Mouse (Mus musculus) embryonic stem cell, embryonic (primary cell): Measurements from ENCODE around the gene Fyco1.

Experiments
- CTCF ChIA-PET, 4 experiments: fragments of 300-600 bp in 2 of 4; fragments of 350-600 bp in 2 of 4; sonication (Branson Sonifier 250); formaldehyde crosslinking; loops; one replicate each; lab custom pipeline; 2022; ENCODE audit warnings: inconsistent platforms in 2 of 4; lab: Charles Lee
- POLR2A ChIA-PET, 4 experiments: fragments of 300-600 bp in 2 of 4; fragments of 350-600 bp in 2 of 4; sonication (Branson Sonifier 250); formaldehyde crosslinking; loops; one replicate each; lab custom pipeline; 2022; ENCODE audit warnings: antibody characterized with exemption in 4 of 4, inconsistent platforms in 1 of 4; lab: Charles Lee

Fyco1 gene

GRCm38 (mm10) chr9:123851713-123852448, at the start of gene Fyco1:
Gene Fyco1, minus strand, starts transcription at chr9:123851899.
- POLR2A ChIA-PET, result interaction anchor here (0.5 to 2.7 kb wide), 34 partner anchors 8 to 1046 kb away, joined by 3 to 20 read pairs (median 4); partner anchors contain the start of genes Sacm1l (in 2 of the 4), Xcr1 (in 2 of the 4), Lars2 (in 1 of the 4) and Lztfl1 (in 1 of the 4)
- CTCF ChIA-PET, result interaction anchor here in 2 of 4 experiments (0.6 kb wide), 2 partner anchors 485 to 1404 kb away, joined by 3 read pairs; partner anchors contain the start of gene Lars2 (in 1 of the 2)

- ChIA-PET POLR2A (no interaction called here), CTCF (no interaction called here)
These were observed 20.4 kb upstream of the Fyco1 start for GRCm38 (mm10) chr9:123872049-123872448.

GRCm38 (mm10) chr9:123869167-123869784, 17.6 kb upstream of the Fyco1 start:
- CTCF ChIA-PET, result no interaction called here
- POLR2A ChIA-PET, result no interaction called here

- CTCF ChIA-PET, result no interaction called here
- POLR2A ChIA-PET, result interaction anchor here in 3 of 4 experiments (1.1 to 2.6 kb wide), 3 partner anchors 11 to 12 kb away, joined by 3 to 8 read pairs (median 3); partner anchors contain the start of gene Fyco1 (in 2 of the 3)
These were observed 11.9 kb upstream of the Fyco1 start for GRCm38 (mm10) chr9:123863641-123864040.

DNA sequence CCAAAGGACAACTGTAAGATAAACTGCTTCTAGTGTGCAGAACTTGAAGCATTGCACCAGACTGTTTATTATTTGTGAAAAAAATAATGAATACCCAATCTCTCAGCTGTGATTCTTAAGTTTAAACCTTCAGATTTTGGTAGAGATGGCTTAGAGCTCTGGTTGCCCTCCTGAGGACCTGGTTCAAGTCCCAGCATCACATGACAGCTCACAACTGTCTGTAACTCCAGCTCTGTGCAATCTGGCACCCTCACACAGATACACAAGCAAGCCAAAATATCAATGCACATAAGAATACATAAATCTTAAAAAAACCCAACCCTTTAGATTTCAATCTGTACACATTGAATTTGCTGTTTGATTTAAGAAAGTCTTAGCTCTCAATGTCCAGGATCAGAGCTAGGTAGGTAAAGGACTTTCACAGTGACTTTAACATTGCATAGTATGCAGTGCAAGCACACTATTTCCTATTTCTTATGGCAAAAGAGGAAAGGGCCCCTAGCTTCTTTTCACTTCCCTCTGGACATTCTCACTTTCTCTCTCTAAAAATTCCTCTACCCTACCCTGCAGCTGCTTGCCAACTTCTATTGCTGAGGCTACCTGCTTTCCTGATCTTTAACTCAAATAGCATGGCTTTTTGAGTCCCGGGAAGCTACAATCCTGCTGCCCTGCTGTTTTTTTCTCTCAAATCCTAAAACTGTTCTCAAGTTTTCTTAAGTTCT, 11.4 kb upstream of the Fyco1 start:
- ChIA-PET POLR2A (interaction anchor here in 3 of 4 experiments (1.1 to 2.6 kb wide), 3 partner anchors 11 kb away, joined by 3 to 8 read pairs (median 3); partner anchors contain the start of gene Fyco1 (in 2 of the 3)), CTCF (no interaction called here)

DNA sequence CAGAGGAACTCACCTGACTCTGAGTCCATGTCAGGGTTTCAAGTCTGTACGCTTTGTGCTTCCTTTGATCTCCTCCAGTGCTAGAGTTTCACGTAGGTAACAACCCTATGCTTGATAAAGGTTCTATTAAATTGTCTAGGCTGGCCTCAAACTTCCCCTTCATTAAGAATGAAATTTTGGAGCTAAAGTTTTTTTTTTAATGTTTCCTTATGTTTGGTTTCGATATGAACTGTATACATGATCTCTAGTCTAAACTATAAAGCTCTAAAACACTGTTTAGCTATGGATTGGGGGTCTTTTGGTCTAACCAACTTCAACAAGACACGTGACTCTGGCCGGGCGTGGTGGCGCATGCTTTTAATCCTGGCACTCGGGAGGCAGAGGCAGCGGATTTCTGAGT, 10.2 kb upstream of the Fyco1 start, which contains the start of gene Xcr1:
TSS of gene Xcr1 (minus strand) at position 101 of the 400 bp plus-strand sequence.
- POLR2A ChIA-PET, result interaction anchor here in 2 of 4 experiments (1.1 to 2.6 kb wide), 3 partner anchors 10 to 11 kb away, joined by 3 to 8 read pairs (median 4); partner anchors contain the start of gene Fyco1 (in 2 of the 2)
- CTCF ChIA-PET, result no interaction called here

- CTCF ChIA-PET, result no interaction called here
- POLR2A ChIA-PET, result interaction anchor here in 1 of 4 experiments (0.7 kb wide), 1 partner anchor 29 kb away, joined by 9 read pairs; no protein-coding TSS in a partner anchor
These were observed 5.1 kb upstream of the Fyco1 start for GRCm38 (mm10) chr9:123856836-123857235.

DNA sequence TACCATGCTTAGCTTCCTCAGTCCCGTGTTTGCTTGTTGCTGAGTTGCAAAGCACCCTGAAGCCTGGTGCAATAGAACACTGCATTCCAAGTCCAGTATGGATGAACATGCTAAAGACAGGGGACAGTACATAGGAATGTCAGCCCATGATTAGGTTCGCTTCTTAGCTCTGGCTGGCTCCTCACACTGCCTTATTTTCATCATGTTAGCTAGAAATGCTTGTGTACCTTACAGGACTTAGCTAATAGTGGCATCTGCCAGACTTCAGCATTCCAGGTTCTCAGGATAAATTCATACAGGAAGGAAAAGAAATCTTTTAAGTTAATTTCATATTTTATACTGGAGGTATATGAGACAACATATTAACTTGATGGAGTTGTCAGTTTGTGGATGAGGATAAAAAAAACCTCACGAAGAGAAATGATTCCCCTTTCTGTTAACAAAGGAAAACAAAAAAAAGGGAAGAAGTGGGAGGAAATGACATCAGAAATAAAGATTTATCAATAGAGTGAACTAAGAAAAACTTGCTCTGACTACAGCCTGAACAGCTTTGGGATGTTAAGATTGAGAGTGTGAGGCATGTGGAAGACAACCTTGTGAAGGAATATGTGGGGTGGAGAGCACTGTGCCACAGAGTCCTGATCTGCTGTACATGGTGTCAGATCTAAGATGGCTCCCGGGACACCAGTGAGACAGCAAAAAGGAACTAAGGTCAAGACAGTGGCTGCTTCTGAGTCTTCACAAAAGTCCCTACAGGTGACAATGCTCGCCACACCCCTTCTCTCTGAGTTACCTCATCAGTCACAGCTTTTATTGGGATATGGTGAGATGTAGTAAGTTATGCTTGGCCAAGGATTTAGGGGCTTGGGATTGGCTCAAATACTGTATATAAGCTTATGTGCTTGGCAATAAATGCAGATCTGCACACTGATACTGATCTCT, 1.0 kb upstream of the Fyco1 start:
- CTCF ChIA-PET, result interaction anchor here in 1 of 4 experiments (0.6 kb wide), 1 partner anchor 1405 kb away, joined by 3 read pairs; no protein-coding TSS in a partner anchor
- POLR2A ChIA-PET, result interaction anchor here in 3 of 4 experiments (0.5 to 2.7 kb wide), 29 partner anchors 8 to 624 kb away, joined by 3 to 20 read pairs (median 4); partner anchors contain the start of genes Sacm1l (in 2 of the 3), Xcr1 (in 2 of the 3), Lars2 (in 1 of the 3) and Lztfl1 (in 1 of the 3)

GRCm38 (mm10) chr9:123851062-123851712, 512 bp downstream of the Fyco1 start:
- ChIA-PET CTCF (interaction anchor here in 1 of 4 experiments (0.6 kb wide), 1 partner anchor 485 kb away, joined by 3 read pairs; the partner anchor contains the start of gene Lars2), POLR2A (interaction anchor here (0.6 to 2.7 kb wide), 29 partner anchors 9 to 1126 kb away, joined by 3 to 20 read pairs (median 4); partner anchors contain the start of genes Sacm1l (in 2 of the 4), Xcr1 (in 2 of the 4), Lars2 (in 1 of the 4) and Tcaim (in 1 of the 4))

DNA sequence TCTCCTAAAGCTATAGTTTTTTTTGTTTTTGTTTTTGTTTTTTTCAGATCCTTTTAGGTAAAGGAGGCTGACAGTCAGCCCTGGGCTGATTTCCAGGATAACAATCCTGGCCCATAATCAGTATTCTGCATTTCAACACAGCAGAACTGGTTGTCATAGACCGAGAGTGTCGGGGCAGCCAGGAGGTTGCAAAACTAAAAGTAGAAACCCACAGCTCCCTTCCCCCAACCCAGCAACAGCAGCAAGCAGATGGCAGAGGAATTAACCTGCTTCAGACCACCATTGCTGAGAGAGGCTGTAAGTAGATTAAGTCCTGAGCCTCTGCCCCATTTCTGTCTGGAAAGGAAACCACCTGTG, 1.0 kb downstream of the Fyco1 start:
- ChIA-PET POLR2A (interaction anchor here in 3 of 4 experiments (0.6 to 2.7 kb wide), 17 partner anchors 9 to 589 kb away, joined by 3 to 20 read pairs (median 4); partner anchors contain the start of gene Sacm1l (in 1 of the 3)), CTCF (no interaction called here)

- ChIA-PET POLR2A (interaction anchor here in 2 of 4 experiments (0.8 to 2.7 kb wide), 8 partner anchors 8 to 589 kb away, joined by 3 to 20 read pairs (median 4); partner anchors contain the start of gene Sacm1l (in 1 of the 2)), CTCF (no interaction called here)
These were observed 1.6 kb downstream of the Fyco1 start for GRCm38 (mm10) chr9:123849976-123850695.

DNA sequence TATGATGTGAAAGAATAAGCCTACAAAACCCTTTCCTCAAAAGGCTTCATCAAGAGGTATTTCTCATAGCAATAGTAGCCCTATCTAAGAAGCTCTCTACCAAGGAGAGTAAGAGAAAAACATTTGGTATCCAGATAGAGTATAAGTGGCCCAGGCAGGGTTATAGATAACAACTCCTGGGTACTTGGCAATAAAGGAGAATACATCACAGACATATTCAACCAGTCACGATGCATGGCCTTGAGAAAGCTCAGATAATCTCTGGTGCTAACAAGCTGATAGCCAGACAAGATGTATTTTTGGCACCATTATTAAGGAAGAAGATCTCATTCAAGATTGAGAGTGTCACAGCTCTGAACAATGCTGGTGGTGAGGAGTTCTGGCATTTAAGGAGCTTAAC, 5.2 kb downstream of the Fyco1 start:
- POLR2A ChIA-PET, result no interaction called here
- CTCF ChIA-PET, result no interaction called here

GRCm38 (mm10) chr9:123845120-123845519, 6.6 kb downstream of the Fyco1 start:
- POLR2A ChIA-PET, result interaction anchor here in 1 of 4 experiments (1.7 kb wide), 1 partner anchor 43 kb away, joined by 4 read pairs; no protein-coding TSS in a partner anchor
- CTCF ChIA-PET, result no interaction called here

GRCm38 (mm10) chr9:123844468-123844867, 7.2 kb downstream of the Fyco1 start:
- CTCF ChIA-PET, result no interaction called here

GRCm38 (mm10) chr9:123840243-123840642, 11.5 kb downstream of the Fyco1 start:
- ChIA-PET POLR2A (interaction anchor here in 2 of 4 experiments (0.8 to 1.2 kb wide), 2 partner anchors 11 to 87 kb away, joined by 3 to 6 read pairs; partner anchors contain the start of gene Fyco1 (in 1 of the 2)), CTCF (no interaction called here)

More at GRCm38 (mm10) chr9:123844468-123844867, 7.2 kb downstream of the Fyco1 start:
- POLR2A ChIA-PET, result interaction anchor here in 2 of 4 experiments (0.6 to 1.7 kb wide), 3 partner anchors 8 to 405 kb away, joined by 3 to 4 read pairs (median 3); no protein-coding TSS in a partner anchor

DNA sequence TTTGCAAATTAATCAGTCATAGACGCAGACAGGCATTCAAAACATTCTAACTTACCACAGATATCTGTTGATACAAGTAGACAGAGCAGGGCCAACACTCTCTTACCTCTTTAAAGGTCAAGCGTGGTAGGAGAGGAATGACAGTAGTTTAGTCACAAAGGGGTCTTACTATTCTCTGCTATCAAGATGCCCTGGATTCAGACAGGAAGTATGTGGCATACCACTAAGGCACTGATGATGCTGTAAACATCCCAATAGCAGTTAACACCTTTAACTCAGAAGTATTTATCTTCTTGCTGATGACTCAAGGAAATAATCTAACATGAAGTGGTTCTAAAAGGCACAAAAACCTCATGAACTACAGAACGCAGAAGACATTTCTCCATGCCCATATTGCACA, 15.8 kb downstream of the Fyco1 start:
- ChIA-PET CTCF (no interaction called here), POLR2A (no interaction called here)
